Mouse (Mus musculus) midbrain, postnatal 0 days (tissue): Measurements from ENCODE around the gene Ndufa13. TPM values are rescaled to one million over a fixed set of nuclear protein-coding genes. Genes with fewer than 3 reads are reported as not detected.

Experiments
- ATAC-seq: fragments of 200-750 bp; cut with Nextera tagmentation; 2 replicates; pipeline ENCODE4 v1.8.0; 2017; ENCODE audit warnings: moderate number of reproducible peaks, mild to moderate bottlenecking, moderate TSS enrichment, moderate library complexity; ENCODE audit not compliant: low FRiP score
- DNase-seq: peaks from one replicate; pipeline ENCODE4 v3.0.0-alpha.2; 2015; ENCODE audit warnings: low spot score
- H3K27ac ChIP-seq: fragments of 300-500 bp; sonication (generic); 2 replicates; pipeline ENCODE4 v1.5.1; 2014; ENCODE audit warnings: low read depth, mild to moderate bottlenecking, low read length, mixed read lengths
- H3K27me3 ChIP-seq: fragments of 300-500 bp; sonication (generic); 2 replicates; pipeline ENCODE4 v1.6.1; 2014; ENCODE audit warnings: low read length, control low read depth, mixed read lengths; ENCODE audit not compliant: insufficient read depth
- H3K36me3 ChIP-seq: fragments of 300-500 bp; sonication (generic); 2 replicates; pipeline ENCODE4 v1.6.1; 2014; ENCODE audit warnings: low read length, control low read depth, mixed read lengths; ENCODE audit not compliant: insufficient read depth
- H3K4me1 ChIP-seq: fragments of 300-500 bp; sonication (generic); 2 replicates; pipeline ENCODE4 v1.6.1; 2014; ENCODE audit warnings: mild to moderate bottlenecking, control low read depth, antibody characterized with exemption, low read length, mixed read lengths; ENCODE audit not compliant: insufficient read depth
- H3K4me2 ChIP-seq: fragments of 300-500 bp; sonication (generic); 2 replicates; pipeline ENCODE4 v1.6.1; 2014; ENCODE audit warnings: low read depth, mild to moderate bottlenecking, low read length, mixed read lengths; ENCODE audit not compliant: poor library complexity, severe bottlenecking
- H3K4me3 ChIP-seq: fragments of 300-500 bp; sonication (generic); 2 replicates; pipeline ENCODE4 v1.5.1; 2014; ENCODE audit warnings: low read depth, mild to moderate bottlenecking, low read length, moderate library complexity
- H3K9ac ChIP-seq: fragments of 300-500 bp; sonication (generic); replicated peaks from 2 replicates; pipeline ENCODE4 v1.6.1; 2014; ENCODE audit warnings: mild to moderate bottlenecking, low read length, moderate library complexity, mixed read lengths; ENCODE audit not compliant: poor library complexity, severe bottlenecking
- H3K9me3 ChIP-seq: fragments of 300-500 bp; sonication (generic); 2 replicates; pipeline ENCODE4 v1.6.1; 2016; ENCODE audit warnings: low read length, control low read depth
- CTCF ChIP-seq: IDR thresholded peaks from 2 replicates; pipeline ENCODE4 v1.5.1; 2016; ENCODE audit warnings: antibody characterized with exemption, mild to moderate bottlenecking
- whole genome bisulfite sequencing: fragments of 180-500 bp; shearing (Covaris S2); extraction: QIAGEN DNeasy Blood & Tissue Kit; methylation state at CpG from one replicate; pipeline ENCODE4 v1.1.7; 2014; 5-methylcytosine and 5-hydroxymethylcytosine counted together
- polyA plus RNA-seq: library from polyadenylated mRNA; unstranded; fragments of >200 nt; fragmentation: Nextera tagmentation; extraction: Ambion mirVana; gene quantifications from 2 replicates; pipeline ENCODE4 v1.2.1, GENCODE M21; 2015
- total RNA-seq: library from RNA; depleted of rRNA; stranded (reverse); fragments of >200 nt; gene quantifications from 2 replicates; pipeline ENCODE4 v1.2.3, GENCODE M21; 2014

Ndufa13 gene
- total and polyA plus RNA-seq, 2 experiments from 2014 or later: 55.6 to 243 TPM

DNA sequence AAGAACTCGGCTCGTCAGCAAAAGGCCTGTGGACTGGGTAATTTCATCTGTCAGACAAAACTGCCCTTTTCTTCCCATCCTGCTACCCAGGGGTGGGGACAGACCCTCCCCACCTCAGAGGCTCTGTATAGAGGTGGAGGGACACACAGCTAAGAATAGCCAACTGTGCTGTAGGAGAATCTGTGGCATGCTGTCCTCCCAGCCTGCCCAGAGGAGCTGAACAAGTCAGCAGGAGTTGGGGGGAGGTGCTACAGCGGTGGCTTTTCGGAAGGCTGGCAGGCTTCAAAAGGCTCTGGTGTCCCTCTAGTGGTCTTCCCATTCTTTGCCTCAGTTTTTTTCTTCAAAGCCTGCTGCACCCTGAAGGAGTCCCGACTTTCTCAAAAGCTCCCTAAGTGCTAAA is 13.4 kb upstream of the Ndufa13 start:
- Histone ChIP-seq H3K27ac (0 out of 2 replicates have a peak overlapping the region, but pooled peaks have one; percentile 1), H3K9ac (no peak overlapping the region), H3K4me3 (no peak overlapping the region), H3K4me2 (no peak overlapping the region), H3K4me1 (peaks cover 4% of the 10 kb centered on the region; the same call in 1 of the 2 replicates), H3K9me3 (no peaks in the 10 kb centered on the region), H3K36me3 (peaks cover 38% of the 10 kb centered on the region), H3K27me3 (no peaks in the 10 kb centered on the region)
- WGBS: 29% methylated on average over 5 of the region's 5 CpGs
- DNase-seq (peak; percentile 71), ATAC-seq (0 out of 2 replicates have a peak, but pooled peaks have one; percentile 22)
- TF ChIP-seq CTCF: peak; percentile 72

DNA sequence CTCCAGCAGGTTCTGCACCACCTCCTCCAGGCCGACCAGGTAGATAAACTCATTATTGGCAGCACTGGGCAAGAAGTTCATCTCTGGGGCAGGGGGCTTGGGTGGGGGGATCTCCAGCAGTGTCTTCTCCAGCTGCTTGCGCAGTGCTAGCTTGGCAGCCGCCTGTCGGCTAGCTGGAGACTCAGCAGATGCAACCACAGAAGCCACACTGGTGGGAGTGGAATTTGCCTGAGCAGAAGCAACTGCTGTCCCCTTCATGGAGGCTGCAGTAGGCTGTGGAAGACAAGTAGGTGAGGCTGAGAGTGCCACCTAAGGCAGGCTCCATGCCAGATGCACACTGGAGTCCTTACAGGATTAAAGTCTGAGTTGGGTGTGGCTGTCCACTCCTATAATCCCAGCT is 12.2 kb upstream of the Ndufa13 start:
- H3K9me3 ChIP-seq: no peaks in the 10 kb centered on the region
- WGBS: 90% methylated on average over 4 of the region's 4 CpGs
- H3K4me3 ChIP-seq: no peak overlapping the region
- TF ChIP-seq CTCF: no peak
- no peak overlapping the region for H3K27ac ChIP-seq
- H3K27me3 ChIP-seq: no peaks in the 10 kb centered on the region
- ATAC-seq (no peak), DNase-seq (no peak)
- H3K9ac ChIP-seq: no peak overlapping the region
- H3K36me3 ChIP-seq: peaks cover 43% of the 10 kb centered on the region
- H3K4me2 ChIP-seq: no peak overlapping the region
- H3K4me1 ChIP-seq: no peaks in the 10 kb centered on the region

DNA sequence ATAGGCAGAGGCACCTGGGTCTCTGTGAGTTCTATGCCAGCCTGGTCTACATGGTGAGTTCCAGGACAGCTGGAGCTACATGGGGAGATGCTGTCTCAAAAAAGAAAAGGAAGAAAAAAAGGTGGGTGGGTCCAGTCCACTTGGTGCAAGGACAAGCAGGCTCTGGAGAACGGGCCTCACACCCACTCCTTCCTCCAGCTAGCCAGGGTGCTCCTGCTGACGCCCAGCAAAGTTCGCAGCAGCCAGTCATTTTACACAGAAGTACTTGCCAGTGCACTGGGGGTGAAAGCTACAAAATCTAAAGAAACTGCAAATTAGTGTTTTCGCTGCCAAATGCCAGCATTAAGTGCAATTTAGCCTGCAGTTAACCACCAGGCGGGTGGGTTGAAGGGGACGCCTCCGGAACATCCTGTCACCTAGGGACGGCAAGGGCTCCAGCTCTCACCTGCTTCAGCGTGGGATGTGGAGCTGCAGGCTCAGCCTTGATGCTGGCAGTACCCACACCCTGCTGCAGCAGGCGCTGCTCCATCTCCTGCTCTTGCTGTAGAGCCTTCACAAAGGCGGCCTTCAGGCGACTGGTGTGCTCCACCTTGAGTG is 10.2 kb upstream of the Ndufa13 start:
- DNase-seq (no peak), ATAC-seq (no peak)
- Histone ChIP-seq H3K27ac (no peak overlapping the region), H3K4me2 (no peak overlapping the region), H3K4me3 (no peak overlapping the region), H3K9ac (no peak overlapping the region), H3K4me1 (no peaks in the 10 kb centered on the region), H3K9me3 (no peaks in the 10 kb centered on the region), H3K27me3 (no peaks in the 10 kb centered on the region), H3K36me3 (peaks cover 48% of the 10 kb centered on the region)
- TF ChIP-seq CTCF: no peak
- WGBS: 94% methylated on average over 12 of the region's 12 CpGs

DNA sequence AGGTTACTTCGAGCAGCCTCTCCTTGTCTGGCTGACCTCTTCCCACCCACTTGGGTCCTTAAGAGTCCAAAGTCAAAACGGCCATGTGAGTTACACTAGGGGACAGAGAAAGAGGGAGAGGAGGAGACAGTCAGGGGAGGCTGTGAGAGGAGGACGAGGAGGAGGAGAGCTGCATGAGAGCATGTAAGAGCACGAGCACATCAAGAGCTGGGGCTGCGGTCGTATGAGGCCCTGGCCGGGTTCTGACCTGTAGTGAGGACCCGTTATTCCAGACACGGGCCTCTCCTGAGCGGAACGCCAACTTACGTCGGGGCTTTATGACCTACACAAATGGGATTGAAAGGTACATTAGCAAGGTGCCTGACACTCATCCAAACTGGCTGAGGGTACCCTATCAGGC is 9.6 kb upstream of the Ndufa13 start:
- peaks cover 48% of the 10 kb centered on the region for H3K36me3 ChIP-seq

DNA sequence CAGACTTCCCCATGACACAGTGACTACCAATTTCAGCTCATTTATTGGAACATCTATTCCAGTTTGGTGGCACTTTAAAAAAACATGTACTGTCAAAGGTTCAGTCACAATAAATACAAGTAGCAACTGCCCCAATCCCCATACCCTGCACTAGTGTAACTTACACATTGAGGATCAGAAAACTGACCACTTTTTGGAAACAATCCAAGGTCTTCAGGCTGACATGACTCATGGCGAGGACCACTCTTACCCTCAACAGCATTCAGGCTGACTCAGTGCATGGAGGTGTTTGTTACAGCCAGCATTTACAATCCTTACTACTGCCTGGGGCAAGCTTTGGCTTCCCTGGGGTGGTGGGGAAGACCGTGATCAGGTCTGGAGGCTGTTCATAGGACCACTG is 4.7 kb upstream of the Ndufa13 start:
- no peak for TF ChIP-seq CTCF
- no peaks in the 10 kb centered on the region for H3K9me3 ChIP-seq
- H3K4me2 ChIP-seq: no peak overlapping the region
- no peak overlapping the region for H3K27ac ChIP-seq
- H3K4me1 ChIP-seq: 0 out of 2 replicates have a peak, but pooled peaks cover under 1% of the 10 kb centered on the region
- H3K27me3 ChIP-seq: no peaks in the 10 kb centered on the region
- peaks cover 22% of the 10 kb centered on the region for H3K36me3 ChIP-seq
- no peak overlapping the region for H3K9ac ChIP-seq
- ATAC-seq: no peak
- no peak for DNase-seq
- 78% methylated on average over 2 of the region's 2 CpGs for WGBS
- H3K4me3 ChIP-seq: no peak overlapping the region

More for the DNA sequence above, 9.6 kb upstream of the Ndufa13 start:
- TF ChIP-seq CTCF: no peak
- H3K9me3 ChIP-seq: no peaks in the 10 kb centered on the region
- H3K4me1 ChIP-seq: no peaks in the 10 kb centered on the region
- H3K4me3 ChIP-seq: no peak overlapping the region
- 92% methylated on average over 13 of the region's 13 CpGs for WGBS
- H3K27ac ChIP-seq: no peak overlapping the region
- no peak overlapping the region for H3K4me2 ChIP-seq
- no peak overlapping the region for H3K9ac ChIP-seq
- H3K27me3 ChIP-seq: no peaks in the 10 kb centered on the region
- ATAC-seq (no peak), DNase-seq (no peak)

DNA sequence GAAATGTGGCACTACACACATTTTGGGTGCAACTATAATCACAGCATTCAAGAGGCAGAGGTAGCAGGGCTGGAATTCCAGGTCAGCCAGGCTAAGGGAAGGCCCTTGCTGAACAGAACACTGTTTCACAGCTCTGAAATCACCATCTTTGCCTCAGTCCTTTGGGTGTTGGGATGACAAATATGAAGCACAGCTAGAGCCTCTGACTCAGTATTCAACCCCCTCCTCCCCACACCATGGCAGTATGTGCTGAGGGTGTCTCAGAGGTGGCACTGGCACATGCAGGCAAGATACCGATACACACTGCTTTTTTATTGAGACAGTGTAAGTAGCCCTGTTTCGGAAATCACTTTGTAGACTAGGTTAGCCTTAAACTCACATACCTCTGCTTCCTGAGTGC is 3.9 kb upstream of the Ndufa13 start:
- no peak for TF ChIP-seq CTCF
- ATAC-seq: no peak
- no peak for DNase-seq

More for the DNA sequence above, 3.9 kb upstream of the Ndufa13 start:
- Histone ChIP-seq H3K36me3 (peaks cover 15% of the 10 kb centered on the region), H3K4me2 (no peak overlapping the region), H3K4me3 (no peak overlapping the region), H3K9me3 (no peaks in the 10 kb centered on the region), H3K9ac (no peak overlapping the region), H3K27ac (no peak overlapping the region), H3K27me3 (no peaks in the 10 kb centered on the region), H3K4me1 (peaks cover 5% of the 10 kb centered on the region; the same call in 1 of the 2 replicates)
- WGBS: 97% methylated on average over 2 of the region's 2 CpGs
